Mouse (Mus musculus) left cerebral cortex, adult 8-10 months (tissue): Measurements from ENCODE around the gene Ncbp1. TPM values are rescaled to one million over a fixed set of nuclear protein-coding genes. Genes with fewer than 3 reads are reported as not detected.
A peak's percentile ranks its signal among the peaks of the same experiment; 100 is the strongest.

Experiments used
- DNase-seq, 2 experiments: peaks; one replicate each; pipeline ENCODE4 v3.0.0; 2022; ENCODE audit warnings: low spot score in 2 of 2
- total RNA-seq, 4 experiments: library from RNA; stranded (reverse); gene quantifications; 2 replicates each; pipeline ENCODE4 v1.2.4; 2022

Ncbp1 gene
- total RNA-seq, result 10 to 100 TPM; 41.2 to 45.9 (median 45.1) TPM

DNA sequence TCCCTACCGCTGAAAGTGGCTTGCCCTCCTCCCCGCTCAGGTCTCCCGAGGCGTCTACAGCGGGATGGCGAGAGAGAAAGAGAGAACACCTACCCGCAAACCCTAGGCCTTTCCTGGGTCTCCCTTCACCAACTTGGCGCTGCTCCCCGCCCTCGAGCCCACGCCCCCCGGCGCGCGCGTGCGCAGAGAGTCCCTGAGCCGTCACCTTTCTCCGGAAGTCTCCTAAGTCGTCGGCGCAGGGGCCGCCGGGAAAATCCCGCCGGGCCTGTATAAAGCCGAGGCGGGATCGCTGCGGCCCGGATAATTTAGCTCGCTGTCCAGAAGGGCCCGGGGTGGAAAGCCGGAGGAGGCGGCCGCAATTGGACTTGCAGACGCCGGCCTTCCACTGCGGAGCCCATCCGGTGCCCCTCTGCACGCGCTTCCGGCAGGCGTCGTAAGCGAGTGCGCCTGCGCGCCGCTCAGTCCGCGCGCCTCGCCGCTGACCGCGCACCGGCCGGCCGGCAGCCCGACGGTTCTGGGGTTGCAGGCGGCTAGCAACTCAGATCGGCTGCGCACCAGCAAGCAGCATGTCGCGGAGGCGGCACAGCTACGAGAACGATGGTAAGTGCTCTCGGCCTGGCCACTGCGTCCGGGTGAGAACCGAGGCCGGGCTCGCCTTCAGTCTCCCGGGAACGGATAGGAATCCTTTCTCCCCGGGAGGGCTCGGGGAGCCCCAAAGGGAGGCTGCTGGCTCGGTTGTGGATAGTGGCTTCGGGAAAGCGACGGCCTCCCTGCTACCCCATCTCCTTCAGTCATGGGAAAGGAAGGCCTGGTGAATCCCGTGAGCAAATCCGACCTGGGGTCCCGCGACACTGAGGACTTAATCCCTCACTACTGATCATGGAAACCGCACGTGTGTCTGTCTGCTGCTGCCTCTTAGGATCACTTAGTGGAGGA is at the start of gene Ncbp1, which contains the start of gene Tstd2:
Gene Ncbp1, plus strand, starts transcription at position 327 of the 936 bp plus-strand sequence.
Gene Tstd2, minus strand, starts transcription at position 408 of the 936 bp plus-strand sequence.
- peak; percentile 84 to 95 for DNase-seq

- no peak for DNase-seq
These were observed 48.8 kb upstream of the Ncbp1 start for GRCm38 (mm10) chr4:46089524-46090125.

- DNase-seq, result peak in 1 of 2 experiments; percentile 68
These were observed 45.9 kb upstream of the Ncbp1 start for GRCm38 (mm10) chr4:46092429-46093076.

DNA sequence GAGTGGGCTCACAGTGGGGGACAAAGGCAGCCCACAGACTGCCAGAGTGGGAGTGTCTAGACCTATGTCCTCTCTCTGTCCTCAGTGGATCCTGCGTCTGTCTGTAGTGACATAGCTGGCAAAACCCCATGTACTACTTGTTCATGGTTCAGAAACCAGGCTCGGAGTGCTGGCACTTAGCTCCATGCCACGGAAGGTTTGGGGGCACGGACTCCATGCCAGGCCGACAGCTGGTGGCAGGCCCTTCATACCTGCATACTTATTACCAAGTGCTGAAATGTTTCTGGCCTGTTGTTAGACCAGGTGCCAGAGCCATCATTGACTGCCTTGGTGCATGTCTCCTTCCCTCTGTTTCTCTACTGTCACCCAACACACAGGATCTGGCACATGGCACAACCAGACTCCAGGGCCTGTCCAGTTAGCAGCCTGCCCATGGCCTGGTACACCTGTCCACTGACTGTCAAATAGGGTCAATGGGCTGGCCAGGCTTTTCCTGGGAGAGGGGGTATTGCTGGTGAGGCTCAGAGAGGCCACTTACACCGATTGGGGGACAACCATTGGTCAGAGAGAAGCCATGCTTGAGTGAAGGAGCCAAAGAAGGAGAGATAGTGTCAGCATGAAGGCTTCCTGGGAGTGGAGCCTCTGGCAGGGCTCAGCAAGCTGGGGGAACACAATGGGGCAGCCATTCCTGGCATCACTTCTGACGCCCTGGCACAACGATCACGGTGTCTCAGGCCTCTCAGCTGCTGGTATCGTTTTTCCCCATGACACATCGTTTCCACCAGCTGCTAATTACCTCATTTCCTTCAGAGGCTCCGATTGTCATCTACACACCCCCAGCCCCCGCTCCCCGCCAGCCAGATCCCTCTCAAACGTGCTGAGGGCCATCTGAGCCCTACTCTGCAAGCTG is 43.2 kb upstream of the Ncbp1 start:
- peak in 1 of 2 experiments; percentile 65 for DNase-seq

GRCm38 (mm10) chr4:46095826-46096159 is 42.6 kb upstream of the Ncbp1 start:
- no peak for DNase-seq

DNA sequence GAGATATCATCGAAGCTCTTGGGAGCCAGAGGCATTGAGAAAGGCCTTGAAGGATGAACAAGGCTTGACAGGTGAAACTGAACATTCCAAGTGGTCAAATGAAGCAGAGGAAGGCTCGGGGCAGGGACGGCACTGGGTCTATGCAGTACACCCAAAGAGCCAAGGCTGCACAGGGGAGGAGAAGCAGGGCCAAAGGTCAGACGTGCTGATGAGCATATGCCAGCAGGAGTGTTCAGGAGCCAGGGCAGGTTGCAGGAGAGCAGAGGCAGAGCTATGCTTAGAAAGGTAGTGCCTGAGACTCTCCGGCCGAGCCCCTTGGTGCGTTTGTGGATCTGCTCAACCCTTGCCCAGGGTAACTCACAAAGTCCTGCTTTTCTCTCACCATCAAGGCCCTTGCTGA is 41.9 kb upstream of the Ncbp1 start:
- no peak for DNase-seq

- DNase-seq, result no peak
These were observed 40.8 kb upstream of the Ncbp1 start for GRCm38 (mm10) chr4:46097591-46097990.

DNA sequence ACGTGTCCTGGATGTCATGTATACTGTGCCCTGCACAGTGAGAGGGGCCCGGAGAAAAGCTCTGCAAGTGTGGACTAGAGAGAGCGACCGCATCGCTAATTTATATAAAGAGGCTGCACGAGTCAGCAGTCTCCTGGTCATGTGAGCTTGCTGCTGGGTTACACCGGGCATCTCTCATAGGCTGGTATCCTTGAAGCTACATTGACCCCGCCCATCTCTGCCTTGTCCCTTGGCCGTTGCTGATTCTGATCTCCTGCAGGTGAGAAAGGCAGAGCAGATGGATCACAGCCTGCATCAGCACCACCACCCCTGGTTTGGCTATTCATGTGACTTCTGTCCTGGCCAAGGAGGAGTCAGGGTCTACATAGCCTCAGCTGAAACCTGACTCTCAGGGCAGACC is 39.3 kb upstream of the Ncbp1 start:
- DNase-seq, result no peak

GRCm38 (mm10) chr4:46100539-46100938 is 37.9 kb upstream of the Ncbp1 start:
- no peak for DNase-seq

- no peak for DNase-seq
These were observed 37.2 kb upstream of the Ncbp1 start for GRCm38 (mm10) chr4:46101211-46101711.

DNA sequence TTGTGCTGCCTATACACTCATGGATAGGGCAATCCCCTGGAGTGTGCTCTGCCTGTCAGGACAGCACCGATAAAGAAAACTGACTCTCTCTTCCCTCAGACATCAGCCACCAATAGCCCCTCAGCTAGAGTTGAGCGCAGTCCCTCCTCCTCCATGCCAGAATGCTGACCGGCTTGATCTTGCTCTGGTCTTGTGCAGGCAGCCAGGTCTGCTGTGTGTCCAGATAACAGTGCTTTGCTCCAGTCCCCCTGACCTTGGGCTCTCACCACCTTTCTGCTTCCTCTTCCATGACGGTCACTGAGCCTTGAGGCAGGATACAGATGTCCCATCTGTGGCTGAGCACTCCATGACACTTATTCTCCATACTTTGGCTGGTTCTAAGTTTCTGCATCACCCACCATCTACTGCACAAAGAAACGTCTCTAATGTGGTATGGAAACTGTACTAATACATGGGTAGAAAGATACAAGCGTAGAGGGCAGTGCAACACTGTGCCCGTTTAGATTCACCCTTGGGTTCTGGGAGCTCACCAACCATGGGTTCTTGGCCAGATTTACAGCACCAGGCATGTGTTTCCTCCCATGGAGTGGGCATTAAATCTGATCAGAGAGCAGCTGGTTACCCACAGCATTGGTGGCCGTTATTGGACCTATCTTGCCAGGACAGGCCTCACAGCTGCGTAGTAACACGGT is 36.2 kb upstream of the Ncbp1 start:
- no peak for DNase-seq

GRCm38 (mm10) chr4:46110084-46110483 is 28.3 kb upstream of the Ncbp1 start:
- no peak for DNase-seq

DNA sequence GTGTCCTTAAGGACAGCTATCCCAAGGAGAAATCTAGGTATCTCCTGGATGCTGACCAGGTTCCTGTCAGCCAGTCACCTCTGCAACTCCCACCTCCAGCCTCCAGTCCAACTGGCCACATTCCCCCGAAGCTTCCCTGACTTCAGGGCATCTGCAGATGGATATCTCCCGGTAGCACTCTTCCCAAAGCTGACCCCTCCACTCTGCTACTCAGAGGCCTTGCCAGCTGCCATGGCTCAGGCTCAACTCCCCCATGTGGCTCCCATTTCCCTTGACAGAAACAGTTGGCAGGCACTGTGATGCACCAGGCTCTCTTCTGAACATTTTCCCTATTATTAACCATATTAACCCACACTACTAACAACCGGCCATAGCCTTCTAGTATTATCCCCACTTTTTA is 27.1 kb upstream of the Ncbp1 start:
- no peak for DNase-seq

GRCm38 (mm10) chr4:46115308-46115707 is 23.1 kb upstream of the Ncbp1 start:
- no peak for DNase-seq

DNA sequence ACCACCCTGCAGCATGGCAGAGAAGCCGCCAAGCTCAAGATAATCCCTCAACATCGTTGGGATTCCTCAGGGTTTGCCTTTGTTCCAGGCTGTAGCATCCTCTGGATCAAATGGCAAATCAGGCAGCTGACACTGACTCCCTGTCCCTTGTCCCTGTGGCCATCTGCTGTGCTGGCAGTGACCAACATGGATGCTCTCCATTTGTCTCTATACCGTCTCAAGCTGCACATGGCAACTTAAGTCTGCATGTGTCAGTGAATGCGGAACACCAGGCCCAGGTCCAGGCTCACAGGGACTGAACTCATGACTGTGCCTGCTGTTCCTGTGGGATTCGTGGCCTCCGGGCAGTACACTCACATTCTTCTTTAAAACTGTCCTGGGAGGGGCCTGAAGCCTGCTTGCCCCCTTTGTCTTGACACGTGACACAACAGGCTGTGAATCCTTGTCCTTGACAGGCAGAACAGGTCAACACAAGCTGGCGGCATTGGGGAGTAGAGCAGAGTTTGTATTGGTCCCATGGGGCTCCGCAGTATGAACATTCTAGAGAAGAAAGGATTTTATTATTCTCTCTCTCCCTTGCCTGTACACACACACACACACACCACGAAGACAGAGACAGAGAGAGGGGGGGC is 21.8 kb upstream of the Ncbp1 start:
- no peak for DNase-seq

- DNase-seq, result no peak
These were observed 20.9 kb upstream of the Ncbp1 start for GRCm38 (mm10) chr4:46117536-46117935.

DNA sequence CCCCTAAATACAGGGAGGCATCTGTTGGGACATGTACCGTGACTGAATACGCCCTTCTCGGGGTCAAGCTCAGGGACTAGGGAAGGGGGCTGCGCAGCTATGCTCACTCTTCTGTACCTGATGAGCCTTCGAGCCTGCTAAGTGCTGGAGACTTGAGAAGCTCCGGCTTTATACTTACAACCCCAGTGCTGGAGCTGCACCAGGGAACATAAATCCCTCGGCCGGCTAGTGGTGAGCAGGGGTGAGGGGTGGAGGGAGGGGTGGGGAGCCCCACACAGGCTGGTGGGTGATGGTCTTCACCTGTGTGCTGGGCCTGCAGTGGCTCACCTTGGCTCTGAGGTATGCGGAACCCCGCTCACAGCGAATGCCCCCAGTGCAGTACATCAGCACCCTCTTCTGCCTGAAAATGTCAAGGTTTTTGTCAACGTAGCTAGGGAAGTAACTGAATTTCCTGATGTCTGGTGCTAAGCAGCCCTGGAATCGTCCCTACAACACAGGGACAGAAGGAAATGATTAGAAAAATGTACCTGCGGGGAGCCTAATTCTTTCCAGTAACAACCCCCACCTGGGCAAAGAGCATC is 18.8 kb upstream of the Ncbp1 start:
- DNase-seq, result no peak

DNA sequence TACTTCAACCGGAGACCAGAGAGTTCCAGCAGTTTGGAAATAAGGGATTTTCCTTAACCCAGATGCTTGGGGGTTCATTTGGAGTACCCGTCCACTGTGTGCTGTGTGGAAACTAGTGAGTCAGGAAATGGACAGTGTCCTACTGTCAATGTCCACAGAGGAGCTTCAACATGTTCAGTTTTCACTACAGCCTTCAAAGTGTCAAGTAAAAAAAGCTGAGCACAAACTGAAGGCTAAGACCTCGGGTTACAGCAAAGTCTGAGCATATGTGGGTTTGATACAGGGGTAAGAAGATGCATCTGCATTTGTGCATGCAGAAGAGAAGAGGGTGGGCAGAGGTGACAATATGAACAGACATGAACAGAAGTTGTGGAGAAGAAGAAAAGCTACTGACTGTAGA is 17.6 kb upstream of the Ncbp1 start:
- DNase-seq, result no peak

GRCm38 (mm10) chr4:46123358-46123757 is 15.1 kb upstream of the Ncbp1 start:
- DNase-seq, result no peak
